Mouse (Mus musculus) layer of hippocampus, postnatal 25 days (tissue): ENCODE results near the gene Spag7. TPM values are rescaled to one million over a fixed set of nuclear protein-coding genes. Genes with fewer than 3 reads are reported as not detected.

Experiments
- microRNA-seq, 2 experiments: library from miRNA; unstranded; fragments of <30 nt; microRNA quantifications; one replicate each; pipeline ENCODE4 v1.2.0; 2021
- total RNA-seq, 2 experiments: library from RNA; stranded (reverse); gene quantifications; 2 replicates each; pipeline ENCODE4 v1.2.3; 2021

Gene Spag7
- total RNA-seq, 2 experiments from 2014 or later, result 48.7 to 48.8 TPM

Small RNAs within 50 kb of the gene (microRNA-seq; reads per million reads assigned to microRNA genes)
- 0.37 to 0.60 reads per million in 2 experiments for gene Mir6925

Other genes starting within 250 kb of the Spag7 start
- gene Arrb2, start 236.8 kb downstream of the Spag7 start, total RNA-seq, result 100 to 1,000 TPM in 1 of 2 experiments, 10 to 100 TPM in 1; 90.7 to 104 TPM
- gene Med11, start 217.5 kb downstream of the Spag7 start, total RNA-seq, result 10 to 100 TPM; 15.5 to 17.4 TPM
- gene Zmynd15, start 210.0 kb downstream of the Spag7 start, total RNA-seq, result under 1 TPM; 0.37 to 0.42 TPM
- gene Cxcl16, start 209.4 kb downstream of the Spag7 start, total RNA-seq, result 1 to 10 TPM in 1 of 2 experiments, under 1 TPM in 1; 0.62 to 1.1 TPM
- gene Tm4sf5, start 164.2 kb downstream of the Spag7 start, total RNA-seq, result under 1 TPM; 0.47 to 0.61 TPM
- gene Vmo1, start 154.8 kb downstream of the Spag7 start, total RNA-seq, result not detected
- gene Gltpd2, start 150.2 kb downstream of the Spag7 start, total RNA-seq, result not detected
- 100 to 1,000 TPM; 178 to 211 TPM for gene Psmb6, start 144.0 kb downstream of the Spag7 start, total RNA-seq
- gene Gm40193, start 136.5 kb downstream of the Spag7 start, total RNA-seq, result not detected
- 10 to 100 TPM; 16.2 to 18.9 TPM for gene Pld2, start 129.4 kb downstream of the Spag7 start, total RNA-seq
- gene Mink1, start 106.5 kb downstream of the Spag7 start, total RNA-seq, result 100 to 1,000 TPM; 434 to 488 TPM
- under 1 TPM in 1 of 2 experiments, not detected in 1; 0.66 TPM for gene 4930544D05Rik, start 53.6 kb downstream of the Spag7 start, total RNA-seq
- under 1 TPM in 1 of 2 experiments, not detected in 1; 0.44 TPM for gene Chrne, start 50.2 kb downstream of the Spag7 start, total RNA-seq
- gene Gp1ba, start 30.3 kb downstream of the Spag7 start, total RNA-seq, result not detected
- 10 to 100 TPM; 86.9 to 87.6 TPM for gene Rnf167, start 22.2 kb downstream of the Spag7 start, total RNA-seq
- 100 to 1,000 TPM; 127 to 129 TPM for gene Slc25a11, start 21.9 kb downstream of the Spag7 start, total RNA-seq
- gene Pfn1, start 14.8 kb downstream of the Spag7 start, total RNA-seq, result 100 to 1,000 TPM; 376 to 385 TPM
- 1 to 10 TPM; 7.2 to 8.2 TPM for gene Eno3, start 12.2 kb downstream of the Spag7 start, total RNA-seq
- gene Camta2, start 18.7 kb upstream of the Spag7 start, total RNA-seq, result 100 to 1,000 TPM; 326 to 389 TPM
- 1 to 10 TPM; 3.1 to 3.4 TPM for gene Inca1, start 30.7 kb upstream of the Spag7 start, total RNA-seq
- 10 to 100 TPM; 71.5 to 78.9 TPM for gene Kif1c, start 31.1 kb upstream of the Spag7 start, total RNA-seq
- gene Zfp3, start 94.8 kb upstream of the Spag7 start, total RNA-seq, result 10 to 100 TPM; 23.1 to 24.8 TPM
- gene Scimp, start 143.2 kb upstream of the Spag7 start, total RNA-seq, result not detected
- 100 to 1,000 TPM; 113 to 118 TPM for gene Rabep1, start 175.4 kb upstream of the Spag7 start, total RNA-seq